Comparison of ENCODE assay signal across 8 mouse cellular contexts in genomic region chr1:189343301-189344251, GRCm38 (mm10). TPM values are rescaled to one million over a fixed set of nuclear protein-coding genes. Genes with fewer than 3 reads are reported as not detected.
DNase-seq lines count a peak whose midpoint lies in the region; ATAC-seq and TF ChIP-seq lines count a peak whose summit lies in the region.

No protein-coding gene starts in this region.

- peak; percentile 52 for DNase-seq in adrenal gland, adult 2 months
- DNase-seq in layer of hippocampus, postnatal 14 days (ENCODE audit: low spot score in 2 of 2), result peak; percentile 39 to 58
- peak; percentile 59 for DNase-seq in lung, postnatal 0 days (ENCODE audit: low spot score)
- peak; percentile 70 to 79 for DNase-seq in right cerebral cortex, postnatal 10 days (ENCODE audit: low spot score in 2 of 2)
- no peak for DNase-seq in adipocyte (ENCODE audit: low spot score)

- peak overlapping the region; percentile 41 for H3K9ac ChIP-seq in embryonic facial prominence, embryonic 15.5 days
- peak overlapping the region; percentile 75 for H3K9ac ChIP-seq in heart, embryonic 16.5 days (ENCODE audit: low read length)
- H3K9ac ChIP-seq in lung, postnatal 0 days (replicated peaks; ENCODE audit: low read depth), result no peak overlapping the region; the same call in 1 of the 2 replicates

- H3K4me2 ChIP-seq in embryonic facial prominence, embryonic 15.5 days (replicated peaks), result peak overlapping the region; percentile 94
- H3K4me2 ChIP-seq in heart, embryonic 16.5 days (ENCODE audit: low read depth, low read length), result peak overlapping the region; percentile 100
- H3K4me2 ChIP-seq in lung, postnatal 0 days (replicated peaks; ENCODE audit: low read depth, low read length), result peak overlapping the region; percentile 86

- H3K27me3 ChIP-seq in E14TG2a.4 (ENCODE audit: insufficient read depth, low read length), result peaks cover 51% of the 10 kb centered on the region
- peaks cover 10% of the 10 kb centered on the region for H3K27me3 ChIP-seq in embryonic facial prominence, embryonic 15.5 days
- peaks cover 28% of the 10 kb centered on the region for H3K27me3 ChIP-seq in heart, embryonic 16.5 days (ENCODE audit: control insufficient read depth, insufficient read depth, low read length)
- H3K27me3 ChIP-seq in lung, postnatal 0 days (replicated peaks; ENCODE audit: insufficient read depth, low read length), result 0 out of 2 replicates have a peak, but pooled peaks cover 8% of the 10 kb centered on the region

- ATAC-seq in embryonic facial prominence, embryonic 15.5 days (ENCODE audit: insufficient number of reproducible peaks, low FRiP score, low TSS enrichment, low read depth), result peak; percentile 74
- peak; percentile 32; the same call in 1 of the 2 replicates for ATAC-seq in heart, embryonic 16.5 days (replicated peaks; ENCODE audit: extremely low read depth, insufficient read depth, low FRiP score)
- peak; percentile 68 for ATAC-seq in lung, postnatal 0 days

- H3K9me3 ChIP-seq in E14TG2a.4 (ENCODE audit: low read length), result no peaks in the 10 kb centered on the region
- no peaks in the 10 kb centered on the region for H3K9me3 ChIP-seq in embryonic facial prominence, embryonic 15.5 days (replicated peaks)
- H3K9me3 ChIP-seq in heart, embryonic 16.5 days (replicated peaks; ENCODE audit: control insufficient read depth, low read length), result no peaks in the 10 kb centered on the region
- no peaks in the 10 kb centered on the region for H3K9me3 ChIP-seq in lung, postnatal 0 days (ENCODE audit: low read length)

- WGBS in embryonic facial prominence, embryonic 15.5 days, result under 1% methylated on average over 67 of the region's 82 CpGs
- WGBS in heart, embryonic 16.5 days, result 2% methylated on average over 82 of the region's 82 CpGs
- WGBS in lung, postnatal 0 days, result 1% methylated on average over 57 of the region's 82 CpGs

- no peaks in the 10 kb centered on the region for H3K36me3 ChIP-seq in E14TG2a.4 (ENCODE audit: insufficient read depth, low read length)
- no peaks in the 10 kb centered on the region for H3K36me3 ChIP-seq in embryonic facial prominence, embryonic 15.5 days
- H3K36me3 ChIP-seq in heart, embryonic 16.5 days (ENCODE audit: control insufficient read depth, insufficient read depth), result no peaks in the 10 kb centered on the region
- H3K36me3 ChIP-seq in lung, postnatal 0 days (ENCODE audit: insufficient read depth, low read length), result no peaks in the 10 kb centered on the region

- no peak for TF ChIP-seq EP300 in lung, postnatal 0 days (IDR thresholded peaks at IDR 0.05)

- H3K4me3 ChIP-seq in E14TG2a.4 (replicated peaks; ENCODE audit: low read length), result peak overlapping the region; percentile 78
- H3K4me3 ChIP-seq in embryonic facial prominence, embryonic 15.5 days (replicated peaks), result peak overlapping the region; percentile 56
- H3K4me3 ChIP-seq in heart, embryonic 16.5 days (ENCODE audit: low read length), result peak overlapping the region; percentile 70
- H3K4me3 ChIP-seq in lung, postnatal 0 days (ENCODE audit: low read depth, low read length), result peak overlapping the region; percentile 53

- H3K4me1 ChIP-seq in E14TG2a.4 (replicated peaks; ENCODE audit: low read depth, low read length), result peaks cover 12% of the 10 kb centered on the region; the same call in 1 of the 2 replicates
- peaks cover 11% of the 10 kb centered on the region; the same call in 1 of the 2 replicates for H3K4me1 ChIP-seq in embryonic facial prominence, embryonic 15.5 days
- peaks cover 5% of the 10 kb centered on the region for H3K4me1 ChIP-seq in heart, embryonic 16.5 days (ENCODE audit: control insufficient read depth, insufficient read depth, low read length)
- no peaks in the 10 kb centered on the region for H3K4me1 ChIP-seq in lung, postnatal 0 days (ENCODE audit: insufficient read depth, low read depth, low read length)

- H3K27ac ChIP-seq in embryonic facial prominence, embryonic 15.5 days (replicated peaks), result 0 out of 2 replicates have a peak overlapping the region, but pooled peaks have one; percentile 17
- H3K27ac ChIP-seq in heart, embryonic 16.5 days (ENCODE audit: low read length), result no peak overlapping the region
- no peak overlapping the region for H3K27ac ChIP-seq in lung, postnatal 0 days (ENCODE audit: low read length)

- no peak for TF ChIP-seq CTCF in E14TG2a.4 (conservative IDR thresholded peaks at IDR 0.05; ENCODE audit: low read length)
- TF ChIP-seq CTCF in lung, postnatal 0 days (IDR thresholded peaks at IDR 0.05), result no peak; the same call in none of the 2 replicates

RNA-seq across cellular contexts. Expression of gene Kcnk2, which starts 58.5 kb away (rescaled TPM):
- total RNA-seq in adrenal gland, adult 2 months (2021), result 10 to 100 TPM; 20.8 to 28.2 TPM
- polyA plus RNA-seq in adrenal gland, adult 2 months (2012; rRNA removed), result 9.7 and 11.6 TPM in 2 replicates
- polyA plus RNA-seq in embryonic facial prominence, embryonic 15.5 days (2015; fragmentation: Nextera tagmentation; extraction: Ambion mirVana), result 7.9 and 8.8 TPM in 2 replicates
- polyA plus RNA-seq in heart, embryonic 16.5 days (2015; fragmentation: Nextera tagmentation; extraction: Ambion mirVana), result 0.92 and 1.4 TPM in 2 replicates
- total RNA-seq in layer of hippocampus, postnatal 14 days (2021), result 10 to 100 TPM; 35.7 to 39.4 TPM
- 4.6 and 5.3 TPM in 2 replicates for polyA plus RNA-seq in lung, postnatal 0 days (2015; fragmentation: Nextera tagmentation; extraction: Ambion mirVana)
